Mouse (Mus musculus) frontal cortex, postnatal 14 days (tissue): Measurements from ENCODE around the gene 1190002N15Rik.
A peak's percentile ranks its signal among the peaks of the same experiment; 100 is the strongest.

Source experiments
- DNase-seq, 2 experiments: peaks; one replicate each; pipeline ENCODE4 v3.0.0; 2022; ENCODE audit warnings: low spot score in 2 of 2

Gene 1190002N15Rik

GRCm38 (mm10) chr9:94537970-94538822, at the start of gene 1190002N15Rik:
TSS of gene 1190002N15Rik (minus strand) at chr9:94538081.
- peak; percentile 85 to 86 for DNase-seq

GRCm38 (mm10) chr9:94582309-94582708, 44.4 kb upstream of the 1190002N15Rik start:
- DNase-seq: no peak

- DNase-seq: no peak
Measured at GRCm38 (mm10) chr9:94581661-94582060, 43.8 kb upstream of the 1190002N15Rik start.

GRCm38 (mm10) chr9:94580071-94580737, 42.3 kb upstream of the 1190002N15Rik start:
- DNase-seq: no peak

- DNase-seq: no peak
Measured at GRCm38 (mm10) chr9:94571802-94572201, 33.9 kb upstream of the 1190002N15Rik start.

- no peak for DNase-seq
Measured at GRCm38 (mm10) chr9:94568386-94568785, 30.5 kb upstream of the 1190002N15Rik start.

GRCm38 (mm10) chr9:94567722-94568314, 29.9 kb upstream of the 1190002N15Rik start:
- no peak for DNase-seq

GRCm38 (mm10) chr9:94556776-94557514, 19.1 kb upstream of the 1190002N15Rik start:
- no peak for DNase-seq

GRCm38 (mm10) chr9:94556249-94556648, 18.4 kb upstream of the 1190002N15Rik start:
- no peak for DNase-seq

GRCm38 (mm10) chr9:94550493-94551095, 12.7 kb upstream of the 1190002N15Rik start:
- DNase-seq: no peak

- DNase-seq: no peak
Measured at GRCm38 (mm10) chr9:94543881-94544280, 6.0 kb upstream of the 1190002N15Rik start.

- DNase-seq: no peak
Measured at GRCm38 (mm10) chr9:94540343-94541095, 2.6 kb upstream of the 1190002N15Rik start.

- DNase-seq: no peak
Measured at GRCm38 (mm10) chr9:94539346-94539865, 1.5 kb upstream of the 1190002N15Rik start.

- DNase-seq: no peak
Measured at GRCm38 (mm10) chr9:94538823-94539143, 902 bp upstream of the 1190002N15Rik start.

GRCm38 (mm10) chr9:94537051-94537917, 597 bp downstream of the 1190002N15Rik start:
- peak; percentile 54 to 60 for DNase-seq

- no peak for DNase-seq
Measured at GRCm38 (mm10) chr9:94536261-94536905, 1.5 kb downstream of the 1190002N15Rik start.

- DNase-seq: no peak
Measured at GRCm38 (mm10) chr9:94534795-94535194, 3.1 kb downstream of the 1190002N15Rik start.

GRCm38 (mm10) chr9:94534226-94534625, 3.7 kb downstream of the 1190002N15Rik start:
- no peak for DNase-seq

GRCm38 (mm10) chr9:94533641-94534040, 4.2 kb downstream of the 1190002N15Rik start:
- no peak for DNase-seq
